Mouse (Mus musculus): Measurements from ENCODE around the gene Foxp1. TPM values are rescaled to one million over a fixed set of nuclear protein-coding genes. Genes with fewer than 3 reads are reported as not detected.

Gene Foxp1
- polyA plus RNA-seq, 1 experiment: 93.7 TPM

DNA sequence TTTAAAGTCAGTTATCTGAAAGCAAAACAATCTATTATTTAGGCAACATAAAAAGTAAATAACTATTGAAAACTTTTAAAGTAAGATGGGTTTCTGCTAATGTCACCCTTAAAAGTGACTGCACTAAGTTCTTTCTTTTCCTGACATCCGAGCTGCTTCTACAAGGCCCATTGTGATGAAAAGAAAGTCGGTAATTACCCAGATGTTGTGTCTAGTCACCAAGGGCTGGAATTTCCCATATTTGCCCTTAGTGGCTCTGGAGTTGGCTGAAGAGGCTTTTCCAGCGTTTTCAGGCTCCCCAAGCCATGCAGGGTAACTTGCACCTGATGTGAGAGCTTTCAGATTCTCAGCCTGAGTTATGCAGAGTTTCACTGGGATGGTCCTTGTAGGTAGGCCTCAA is 18.6 kb upstream of the Foxp1 start:
- no peak overlapping the region for H3K27ac ChIP-seq (ENCODE audit: control insufficient read depth, insufficient read depth, low read depth, low read length, poor library complexity)
- no peaks in the 10 kb centered on the region for H3K4me1 ChIP-seq (ENCODE audit: control insufficient read depth, insufficient read depth, low read length)
- no peak for TF ChIP-seq CTCF (IDR thresholded peaks at IDR 0.05; ENCODE audit: control insufficient read depth, insufficient read depth, low read length)
- no peak for TF ChIP-seq POLR2A (IDR thresholded peaks at IDR 0.05; ENCODE audit: borderline replicate concordance, control insufficient read depth, low read depth, low read length)
- no peak overlapping the region for H3K4me3 ChIP-seq (replicated peaks; ENCODE audit: control insufficient read depth, low read depth, low read length)
- WGBS: 70% methylated on average over 3 of the region's 3 CpGs

DNA sequence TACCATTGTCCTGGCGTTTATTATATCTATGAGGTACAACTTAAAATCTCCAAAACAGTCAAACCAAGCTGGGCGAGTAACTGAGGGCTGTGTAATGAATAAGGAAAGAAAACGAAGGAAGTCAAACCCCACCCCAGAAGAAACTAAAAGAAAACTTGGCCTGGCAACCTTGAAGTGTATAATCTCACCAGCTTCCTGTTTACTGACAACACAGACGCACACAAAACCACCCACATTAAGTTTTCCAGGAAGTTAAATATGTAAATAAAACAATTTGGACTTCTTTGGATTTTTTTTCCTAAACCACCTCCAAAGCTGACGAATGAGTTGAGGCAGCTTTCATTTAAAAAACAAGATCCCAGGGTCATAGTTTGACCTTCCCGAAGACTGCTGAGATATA is 18.1 kb upstream of the Foxp1 start:
- H3K4me1 ChIP-seq (ENCODE audit: control insufficient read depth, insufficient read depth, low read length): no peaks in the 10 kb centered on the region
- no peak for TF ChIP-seq CTCF (IDR thresholded peaks at IDR 0.05; ENCODE audit: control insufficient read depth, insufficient read depth, low read length)
- no peak for TF ChIP-seq POLR2A (IDR thresholded peaks at IDR 0.05; ENCODE audit: borderline replicate concordance, control insufficient read depth, low read depth, low read length)
- H3K4me3 ChIP-seq (replicated peaks; ENCODE audit: control insufficient read depth, low read depth, low read length): no peak overlapping the region
- no peak overlapping the region for H3K27ac ChIP-seq (ENCODE audit: control insufficient read depth, insufficient read depth, low read depth, low read length, poor library complexity)
- WGBS: 75% methylated on average over 6 of the region's 6 CpGs

- no peak for TF ChIP-seq POLR2A (IDR thresholded peaks at IDR 0.05; ENCODE audit: borderline replicate concordance, control insufficient read depth, low read depth, low read length)
- no peak for TF ChIP-seq CTCF (IDR thresholded peaks at IDR 0.05; ENCODE audit: control insufficient read depth, insufficient read depth, low read length)
- 72% methylated on average over 5 of the region's 5 CpGs for WGBS
- H3K4me1 ChIP-seq (ENCODE audit: control insufficient read depth, insufficient read depth, low read length): no peaks in the 10 kb centered on the region
- H3K27ac ChIP-seq (ENCODE audit: control insufficient read depth, insufficient read depth, low read depth, low read length, poor library complexity): no peak overlapping the region
- no peak overlapping the region for H3K4me3 ChIP-seq (replicated peaks; ENCODE audit: control insufficient read depth, low read depth, low read length)
Measured at GRCm38 (mm10) chr6:99540146-99540545, 17.6 kb upstream of the Foxp1 start.

- Histone ChIP-seq H3K4me3 (replicated peaks; ENCODE audit: control insufficient read depth, low read depth, low read length) (no peak overlapping the region), H3K27ac (ENCODE audit: control insufficient read depth, insufficient read depth, low read depth, low read length, poor library complexity) (no peak overlapping the region), H3K4me1 (ENCODE audit: control insufficient read depth, insufficient read depth, low read length) (no peaks in the 10 kb centered on the region)
- TF ChIP-seq POLR2A (IDR thresholded peaks at IDR 0.05; ENCODE audit: borderline replicate concordance, control insufficient read depth, low read depth, low read length) (no peak), CTCF (IDR thresholded peaks at IDR 0.05; ENCODE audit: control insufficient read depth, insufficient read depth, low read length) (no peak)
- WGBS: 71% methylated on average over 17 of the region's 17 CpGs
Measured at GRCm38 (mm10) chr6:99538194-99538941, 15.8 kb upstream of the Foxp1 start.

GRCm38 (mm10) chr6:99534211-99534745 is 11.8 kb upstream of the Foxp1 start:
- TF ChIP-seq CTCF (IDR thresholded peaks at IDR 0.05; ENCODE audit: control insufficient read depth, insufficient read depth, low read length) (no peak), POLR2A (IDR thresholded peaks at IDR 0.05; ENCODE audit: borderline replicate concordance, control insufficient read depth, low read depth, low read length) (no peak)
- H3K27ac ChIP-seq (ENCODE audit: control insufficient read depth, insufficient read depth, low read depth, low read length, poor library complexity): no peak overlapping the region
- 75% methylated on average over 5 of the region's 5 CpGs for WGBS
- H3K4me3 ChIP-seq (replicated peaks; ENCODE audit: control insufficient read depth, low read depth, low read length): no peak overlapping the region
- H3K4me1 ChIP-seq (ENCODE audit: control insufficient read depth, insufficient read depth, low read length): no peaks in the 10 kb centered on the region

DNA sequence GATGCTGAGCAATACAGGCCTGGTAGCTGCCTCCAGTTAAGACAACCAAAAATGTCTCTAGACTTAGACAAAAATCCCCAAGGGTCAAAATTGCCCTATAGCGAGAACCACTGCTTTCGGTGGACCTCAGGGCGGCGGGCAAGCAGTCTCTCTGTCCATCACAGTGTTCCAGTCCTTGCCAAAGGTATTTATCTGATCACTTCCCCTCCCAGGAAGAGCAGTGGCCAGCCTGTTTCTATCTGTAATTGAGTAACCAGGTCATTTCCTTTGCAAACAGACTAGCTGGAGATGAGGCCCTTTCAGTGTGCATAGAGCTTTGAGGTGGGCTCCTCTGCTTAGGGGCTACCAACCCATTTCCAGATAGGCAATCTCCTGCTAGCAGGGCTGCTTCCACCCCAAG is 9.9 kb upstream of the Foxp1 start:
- 70% methylated on average over 4 of the region's 4 CpGs for WGBS

GRCm38 (mm10) chr6:99528972-99529371 is 6.5 kb upstream of the Foxp1 start:
- Histone ChIP-seq H3K4me3 (replicated peaks; ENCODE audit: control insufficient read depth, low read depth, low read length) (no peak overlapping the region), H3K27ac (ENCODE audit: control insufficient read depth, insufficient read depth, low read depth, low read length, poor library complexity) (no peak overlapping the region), H3K4me1 (ENCODE audit: control insufficient read depth, insufficient read depth, low read length) (no peaks in the 10 kb centered on the region)
- no peak for TF ChIP-seq POLR2A (IDR thresholded peaks at IDR 0.05; ENCODE audit: borderline replicate concordance, control insufficient read depth, low read depth, low read length)
- TF ChIP-seq CTCF (IDR thresholded peaks at IDR 0.05; ENCODE audit: control insufficient read depth, insufficient read depth, low read length): no peak
- 70% methylated on average over 2 of the region's 2 CpGs for WGBS

More for the DNA sequence above, 9.9 kb upstream of the Foxp1 start:
- Histone ChIP-seq H3K4me1 (ENCODE audit: control insufficient read depth, insufficient read depth, low read length) (no peaks in the 10 kb centered on the region), H3K4me3 (replicated peaks; ENCODE audit: control insufficient read depth, low read depth, low read length) (no peak overlapping the region), H3K27ac (ENCODE audit: control insufficient read depth, insufficient read depth, low read depth, low read length, poor library complexity) (no peak overlapping the region)
- TF ChIP-seq POLR2A (IDR thresholded peaks at IDR 0.05; ENCODE audit: borderline replicate concordance, control insufficient read depth, low read depth, low read length) (no peak), CTCF (IDR thresholded peaks at IDR 0.05; ENCODE audit: control insufficient read depth, insufficient read depth, low read length) (no peak)

DNA sequence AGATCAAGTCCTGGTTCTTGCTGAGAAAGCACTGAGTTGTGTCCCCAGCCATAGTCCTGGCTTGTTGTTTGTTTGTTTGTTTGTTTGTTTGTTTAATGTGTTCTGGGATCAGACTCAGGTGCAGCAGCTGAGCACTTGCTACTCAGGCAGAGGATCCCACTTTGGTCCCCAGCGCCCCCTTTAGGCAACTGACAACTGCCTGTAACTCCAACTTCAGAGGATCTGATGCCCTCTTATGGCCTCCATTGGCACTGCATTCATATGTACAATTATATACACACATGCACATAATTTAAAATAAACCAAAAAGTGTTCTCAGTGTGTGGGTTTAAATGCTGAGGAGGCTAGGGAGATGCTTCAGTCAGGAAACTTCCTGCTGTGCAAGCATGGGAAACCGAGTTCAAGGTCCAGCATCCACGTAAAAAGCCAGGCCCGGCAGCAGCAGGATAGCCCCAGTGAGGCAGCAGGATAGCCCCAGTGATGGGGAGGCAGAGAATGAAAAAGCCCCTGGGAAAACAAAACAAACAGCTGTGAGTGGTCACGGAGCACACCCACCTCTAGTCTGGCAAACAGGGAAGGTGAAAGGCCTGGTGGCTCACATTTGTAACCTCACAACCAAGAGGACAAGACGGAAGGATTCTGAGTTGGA is 5.1 kb upstream of the Foxp1 start:
- TF ChIP-seq CTCF (IDR thresholded peaks at IDR 0.05; ENCODE audit: control insufficient read depth, insufficient read depth, low read length): no peak
- TF ChIP-seq POLR2A (IDR thresholded peaks at IDR 0.05; ENCODE audit: borderline replicate concordance, control insufficient read depth, low read depth, low read length): no peak
- Histone ChIP-seq H3K27ac (ENCODE audit: control insufficient read depth, insufficient read depth, low read depth, low read length, poor library complexity) (no peak overlapping the region), H3K4me3 (replicated peaks; ENCODE audit: control insufficient read depth, low read depth, low read length) (no peak overlapping the region), H3K4me1 (ENCODE audit: control insufficient read depth, insufficient read depth, low read length) (no peaks in the 10 kb centered on the region)
- 94% methylated on average over 6 of the region's 6 CpGs for WGBS

Measured in bone marrow, adult 2 months (tissue).